Mouse (Mus musculus): ENCODE results near the gene Rpn2.

- TF ChIP-seq CTCF (IDR thresholded peaks at IDR 0.05; ENCODE audit: low read depth) (no peak), EP300 (IDR thresholded peaks at IDR 0.05; ENCODE audit: low read depth) (no peak)
Observed at GRCm38 (mm10) chr2:157235946-157236345, 42.9 kb upstream of the Rpn2 start.

All from heart, postnatal 0 days (tissue).